Mouse (Mus musculus): ENCODE results near the gene Smarcc2. TPM values are rescaled to one million over a fixed set of nuclear protein-coding genes. Genes with fewer than 3 reads are reported as not detected.

The Smarcc2 gene
- polyA plus RNA-seq, 1 experiment from 2014 or later, result 205 TPM

- Histone ChIP-seq H3K9ac (replicated peaks; ENCODE audit: low read depth, low read length) (no peak overlapping the region), H3K4me3 (ENCODE audit: low read depth, low read length) (no peak overlapping the region), H3K4me2 (ENCODE audit: low read depth, low read length) (no peak overlapping the region), H3K27me3 (ENCODE audit: control insufficient read depth, insufficient read depth, low read length) (no peaks in the 10 kb centered on the region), H3K4me1 (ENCODE audit: control insufficient read depth, insufficient read depth, low read length) (no peaks in the 10 kb centered on the region), H3K27ac (ENCODE audit: low read depth, low read length) (no peak overlapping the region), H3K36me3 (ENCODE audit: control insufficient read depth, insufficient read depth, low read length) (peaks cover 57% of the 10 kb centered on the region), H3K9me3 (ENCODE audit: control insufficient read depth, low read length) (no peaks in the 10 kb centered on the region)
- ATAC-seq (ENCODE audit: low read depth), result no peak
- WGBS, result 79% methylated on average over 8 of the region's 8 CpGs
Measured at GRCm38 (mm10) chr10:128436376-128436775, 22.7 kb upstream of the Smarcc2 start.

- H3K9ac ChIP-seq (replicated peaks; ENCODE audit: low read depth, low read length), result no peak overlapping the region
- H3K4me3 ChIP-seq (ENCODE audit: low read depth, low read length), result no peak overlapping the region
- 85% methylated on average over 10 of the region's 10 CpGs for WGBS
- no peaks in the 10 kb centered on the region for H3K9me3 ChIP-seq (ENCODE audit: control insufficient read depth, low read length)
- ATAC-seq (ENCODE audit: low read depth), result no peak
- H3K4me2 ChIP-seq (ENCODE audit: low read depth, low read length), result no peak overlapping the region
- no peaks in the 10 kb centered on the region for H3K27me3 ChIP-seq (ENCODE audit: control insufficient read depth, insufficient read depth, low read length)
- H3K4me1 ChIP-seq (ENCODE audit: control insufficient read depth, insufficient read depth, low read length), result no peaks in the 10 kb centered on the region
- H3K36me3 ChIP-seq (ENCODE audit: control insufficient read depth, insufficient read depth, low read length), result peaks cover 58% of the 10 kb centered on the region
- no peak overlapping the region for H3K27ac ChIP-seq (ENCODE audit: low read depth, low read length)
Measured at GRCm38 (mm10) chr10:128438675-128439279, 20.3 kb upstream of the Smarcc2 start.

GRCm38 (mm10) chr10:128440407-128440806 lies 18.6 kb upstream of the Smarcc2 start:
- ATAC-seq (ENCODE audit: low read depth), result no peak
- Histone ChIP-seq H3K4me3 (ENCODE audit: low read depth, low read length) (no peak overlapping the region), H3K36me3 (ENCODE audit: control insufficient read depth, insufficient read depth, low read length) (peaks cover 54% of the 10 kb centered on the region), H3K9ac (replicated peaks; ENCODE audit: low read depth, low read length) (no peak overlapping the region), H3K27me3 (ENCODE audit: control insufficient read depth, insufficient read depth, low read length) (no peaks in the 10 kb centered on the region), H3K4me2 (ENCODE audit: low read depth, low read length) (no peak overlapping the region), H3K4me1 (ENCODE audit: control insufficient read depth, insufficient read depth, low read length) (no peaks in the 10 kb centered on the region), H3K9me3 (ENCODE audit: control insufficient read depth, low read length) (no peaks in the 10 kb centered on the region), H3K27ac (ENCODE audit: low read depth, low read length) (no peak overlapping the region)
- WGBS, result 65% methylated on average over 10 of the region's 10 CpGs

- WGBS, result 87% methylated on average over 10 of the region's 10 CpGs
- Histone ChIP-seq H3K36me3 (ENCODE audit: control insufficient read depth, insufficient read depth, low read length) (peaks cover 44% of the 10 kb centered on the region), H3K4me3 (ENCODE audit: low read depth, low read length) (no peak overlapping the region), H3K27ac (ENCODE audit: low read depth, low read length) (no peak overlapping the region), H3K4me2 (ENCODE audit: low read depth, low read length) (no peak overlapping the region), H3K9ac (replicated peaks; ENCODE audit: low read depth, low read length) (no peak overlapping the region), H3K4me1 (ENCODE audit: control insufficient read depth, insufficient read depth, low read length) (no peaks in the 10 kb centered on the region), H3K9me3 (ENCODE audit: control insufficient read depth, low read length) (no peaks in the 10 kb centered on the region), H3K27me3 (ENCODE audit: control insufficient read depth, insufficient read depth, low read length) (no peaks in the 10 kb centered on the region)
- no peak for ATAC-seq (ENCODE audit: low read depth)
Measured at GRCm38 (mm10) chr10:128441324-128442119, 17.5 kb upstream of the Smarcc2 start.

- no peak for ATAC-seq (ENCODE audit: low read depth)
- Histone ChIP-seq H3K9me3 (ENCODE audit: control insufficient read depth, low read length) (no peaks in the 10 kb centered on the region), H3K9ac (replicated peaks; ENCODE audit: low read depth, low read length) (no peak overlapping the region), H3K27me3 (ENCODE audit: control insufficient read depth, insufficient read depth, low read length) (no peaks in the 10 kb centered on the region), H3K36me3 (ENCODE audit: control insufficient read depth, insufficient read depth, low read length) (peaks cover 34% of the 10 kb centered on the region), H3K4me1 (ENCODE audit: control insufficient read depth, insufficient read depth, low read length) (no peaks in the 10 kb centered on the region), H3K27ac (ENCODE audit: low read depth, low read length) (no peak overlapping the region), H3K4me2 (ENCODE audit: low read depth, low read length) (no peak overlapping the region), H3K4me3 (ENCODE audit: low read depth, low read length) (no peak overlapping the region)
- WGBS, result 85% methylated on average over 1 of the region's 1 CpGs
Measured at GRCm38 (mm10) chr10:128442718-128443117, 16.3 kb upstream of the Smarcc2 start.

GRCm38 (mm10) chr10:128444354-128444753 lies 14.7 kb upstream of the Smarcc2 start:
- ATAC-seq (ENCODE audit: low read depth), result no peak
- no peaks in the 10 kb centered on the region for H3K9me3 ChIP-seq (ENCODE audit: control insufficient read depth, low read length)
- no peaks in the 10 kb centered on the region for H3K27me3 ChIP-seq (ENCODE audit: control insufficient read depth, insufficient read depth, low read length)
- peaks cover 20% of the 10 kb centered on the region for H3K36me3 ChIP-seq (ENCODE audit: control insufficient read depth, insufficient read depth, low read length)
- WGBS, result 79% methylated on average over 6 of the region's 6 CpGs
- H3K27ac ChIP-seq (ENCODE audit: low read depth, low read length), result no peak overlapping the region
- H3K9ac ChIP-seq (replicated peaks; ENCODE audit: low read depth, low read length), result no peak overlapping the region
- H3K4me2 ChIP-seq (ENCODE audit: low read depth, low read length), result no peak overlapping the region
- H3K4me3 ChIP-seq (ENCODE audit: low read depth, low read length), result no peak overlapping the region
- H3K4me1 ChIP-seq (ENCODE audit: control insufficient read depth, insufficient read depth, low read length), result no peaks in the 10 kb centered on the region

- H3K9me3 ChIP-seq (ENCODE audit: control insufficient read depth, low read length), result no peaks in the 10 kb centered on the region
- 79% methylated on average over 4 of the region's 4 CpGs for WGBS
- no peak for ATAC-seq (ENCODE audit: low read depth)
Measured at GRCm38 (mm10) chr10:128445407-128445806, 13.6 kb upstream of the Smarcc2 start.

GRCm38 (mm10) chr10:128451014-128451413 lies 8.0 kb upstream of the Smarcc2 start:
- H3K27ac ChIP-seq (ENCODE audit: low read depth, low read length), result no peak overlapping the region
- H3K4me1 ChIP-seq (ENCODE audit: control insufficient read depth, insufficient read depth, low read length), result no peaks in the 10 kb centered on the region
- H3K9me3 ChIP-seq (ENCODE audit: control insufficient read depth, low read length), result no peaks in the 10 kb centered on the region
- H3K27me3 ChIP-seq (ENCODE audit: control insufficient read depth, insufficient read depth, low read length), result no peaks in the 10 kb centered on the region
- WGBS, result 88% methylated on average over 6 of the region's 6 CpGs
- no peaks in the 10 kb centered on the region for H3K36me3 ChIP-seq (ENCODE audit: control insufficient read depth, insufficient read depth, low read length)
- H3K4me2 ChIP-seq (ENCODE audit: low read depth, low read length), result no peak overlapping the region
- H3K4me3 ChIP-seq (ENCODE audit: low read depth, low read length), result no peak overlapping the region
- no peak overlapping the region for H3K9ac ChIP-seq (replicated peaks; ENCODE audit: low read depth, low read length)
- no peak for ATAC-seq (ENCODE audit: low read depth)

More at GRCm38 (mm10) chr10:128445407-128445806, 13.6 kb upstream of the Smarcc2 start:
- H3K9ac ChIP-seq (replicated peaks; ENCODE audit: low read depth, low read length), result no peak overlapping the region
- H3K27me3 ChIP-seq (ENCODE audit: control insufficient read depth, insufficient read depth, low read length), result no peaks in the 10 kb centered on the region
- H3K4me1 ChIP-seq (ENCODE audit: control insufficient read depth, insufficient read depth, low read length), result no peaks in the 10 kb centered on the region
- no peak overlapping the region for H3K4me2 ChIP-seq (ENCODE audit: low read depth, low read length)
- peaks cover 10% of the 10 kb centered on the region; the same call in 1 of the 2 replicates for H3K36me3 ChIP-seq (ENCODE audit: control insufficient read depth, insufficient read depth, low read length)
- H3K27ac ChIP-seq (ENCODE audit: low read depth, low read length), result no peak overlapping the region
- no peak overlapping the region for H3K4me3 ChIP-seq (ENCODE audit: low read depth, low read length)

GRCm38 (mm10) chr10:128454471-128454870 lies 4.6 kb upstream of the Smarcc2 start:
- Histone ChIP-seq H3K4me2 (ENCODE audit: low read depth, low read length) (no peak overlapping the region), H3K27ac (ENCODE audit: low read depth, low read length) (no peak overlapping the region), H3K9me3 (ENCODE audit: control insufficient read depth, low read length) (no peaks in the 10 kb centered on the region), H3K27me3 (ENCODE audit: control insufficient read depth, insufficient read depth, low read length) (no peaks in the 10 kb centered on the region), H3K4me1 (ENCODE audit: control insufficient read depth, insufficient read depth, low read length) (no peaks in the 10 kb centered on the region), H3K4me3 (ENCODE audit: low read depth, low read length) (no peak overlapping the region), H3K36me3 (ENCODE audit: control insufficient read depth, insufficient read depth, low read length) (no peaks in the 10 kb centered on the region), H3K9ac (replicated peaks; ENCODE audit: low read depth, low read length) (no peak overlapping the region)
- WGBS, result 79% methylated on average over 3 of the region's 3 CpGs
- ATAC-seq (ENCODE audit: low read depth), result no peak
